Mouse (Mus musculus) brain, embryonic 14.5 days (tissue): ENCODE data around the gene Ehd1.

Experiments
- CTCF ChIP-seq: fragments of 200-500 bp; IDR thresholded peaks from 2 replicates; pipeline ENCODE4 v1.5.1; 2012; ENCODE audit warnings: inconsistent platforms, mild to moderate bottlenecking, moderate library complexity, borderline replicate concordance; ENCODE audit not compliant: insufficient read depth, insufficient read length; ENCODE audit errors: extremely low read depth
- POLR2A ChIP-seq: fragments of 200-500 bp; IDR thresholded peaks from 2 replicates; pipeline ENCODE4 v1.6.1; 2012; ENCODE audit warnings: mild to moderate bottlenecking, inconsistent platforms, borderline replicate concordance; ENCODE audit not compliant: poor library complexity, insufficient read depth, insufficient read length, severe bottlenecking; ENCODE audit errors: extremely low read depth

GRCm38 (mm10) chr19:6236842-6237241 lies 39.7 kb upstream of the Ehd1 start:
- TF ChIP-seq CTCF (no peak), POLR2A (no peak)
